Mouse (Mus musculus) G1E-ER4 (cell line): ENCODE data around the gene Anapc16. TPM values are rescaled to one million over a fixed set of nuclear protein-coding genes. Genes with fewer than 3 reads are reported as not detected.

Experiments used
- GATA1 ChIP-seq: IDR thresholded peaks from one replicate; pipeline ENCODE4 v1.8.0; 2012; ENCODE audit warnings: low read length, inconsistent platforms
- polyA plus RNA-seq: library from polyadenylated mRNA; stranded (reverse); fragments of >175 nt; gene quantifications from 2 replicates; pipeline ENCODE4 v1.2.3, GENCODE M21; 2012

The Anapc16 gene
- polyA plus RNA-seq, 1 experiment, result 26.0 TPM

DNA sequence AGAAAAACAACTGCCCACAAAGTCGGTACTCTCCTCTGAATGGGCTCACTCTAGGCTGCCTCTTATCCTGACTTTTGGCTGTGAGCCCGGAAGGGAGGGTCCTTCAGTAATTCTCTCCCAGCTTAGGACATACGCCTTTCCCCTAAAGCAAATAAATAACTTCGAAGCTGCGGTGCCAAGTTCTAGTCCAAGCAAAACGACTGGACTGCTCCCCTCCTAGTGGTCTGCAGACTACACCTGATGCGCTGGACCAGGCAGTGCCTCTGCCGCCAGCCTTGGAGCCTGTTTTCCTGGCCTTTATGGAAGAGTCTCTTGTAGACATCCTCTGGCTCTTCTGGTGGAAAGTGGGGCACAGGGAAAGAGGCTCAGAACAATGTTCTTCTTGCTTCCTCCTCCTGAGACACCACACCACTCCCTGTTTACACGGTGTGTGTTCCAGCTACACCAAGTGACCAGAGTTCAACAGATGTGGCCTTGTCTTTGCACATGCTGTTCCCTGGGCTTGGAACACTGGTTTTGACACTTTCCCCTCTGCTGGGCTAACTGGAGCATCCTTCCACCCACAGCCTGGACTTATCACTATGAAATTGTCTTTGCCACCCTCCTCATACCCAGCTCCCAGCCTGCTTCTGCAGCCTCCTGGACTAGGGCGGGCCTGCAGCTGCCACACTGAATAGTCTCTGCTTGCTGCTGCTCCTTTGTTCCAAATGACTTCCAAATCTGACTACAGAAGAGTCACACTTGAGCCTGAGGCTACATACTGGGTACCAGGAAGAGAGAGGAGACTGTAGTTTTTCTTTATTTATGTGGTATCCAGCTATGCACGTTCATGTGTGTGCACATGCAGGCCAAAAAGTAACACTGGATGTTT lies 23.8 kb downstream of the Anapc16 start:
- TF ChIP-seq GATA1, result no peak

GRCm38 (mm10) chr10:59978401-59978800 lies 24.5 kb downstream of the Anapc16 start:
- TF ChIP-seq GATA1, result no peak

GRCm38 (mm10) chr10:59977715-59978343 lies 25.1 kb downstream of the Anapc16 start:
- TF ChIP-seq GATA1, result no peak

DNA sequence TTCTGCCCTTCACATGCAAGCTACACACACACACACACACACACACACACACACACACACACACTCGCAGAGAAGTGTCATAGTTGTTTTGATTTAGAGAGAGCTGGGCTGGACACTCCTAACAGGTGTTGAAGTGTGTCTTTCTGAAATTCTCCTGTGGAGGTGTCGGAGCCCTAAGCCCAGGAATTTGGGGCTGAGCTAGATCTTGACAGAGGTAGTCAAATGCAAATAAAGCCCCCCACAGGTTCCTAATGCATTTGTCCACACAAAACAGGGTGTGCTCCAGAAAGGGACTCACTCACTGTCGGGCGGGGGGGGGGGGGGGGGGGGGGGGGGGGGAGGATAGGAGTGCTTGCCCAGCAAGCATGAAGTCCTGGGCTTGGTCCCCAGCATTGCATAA lies 25.8 kb downstream of the Anapc16 start:
- TF ChIP-seq GATA1, result no peak

- no peak for TF ChIP-seq GATA1
These were observed 28.1 kb downstream of the Anapc16 start for GRCm38 (mm10) chr10:59974786-59975185.

DNA sequence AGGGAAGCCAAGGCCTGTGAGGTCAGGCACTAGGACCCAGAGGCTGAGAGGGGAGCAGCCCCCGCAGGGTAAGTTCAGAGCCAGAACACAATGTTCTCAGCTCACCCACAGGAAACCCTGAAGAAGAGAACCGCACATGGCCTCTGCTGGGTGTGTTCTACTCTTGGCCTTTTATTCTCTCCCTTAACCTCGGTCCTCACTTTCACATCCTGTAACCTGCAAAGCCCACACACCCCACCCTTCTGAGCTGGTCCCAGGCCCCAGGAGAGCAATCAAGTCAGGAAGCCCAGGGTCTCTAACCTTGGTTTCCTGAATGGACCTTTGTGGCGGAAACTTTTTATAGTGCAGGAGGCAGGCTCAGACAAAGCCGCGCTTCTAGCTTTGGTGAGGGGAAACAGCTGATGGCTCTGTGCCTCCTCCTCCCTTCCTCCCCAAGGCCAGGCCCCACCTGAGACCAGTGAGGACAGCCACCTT lies 28.7 kb downstream of the Anapc16 start:
- TF ChIP-seq GATA1, result no peak

GRCm38 (mm10) chr10:59973400-59973799 lies 29.5 kb downstream of the Anapc16 start:
- no peak for TF ChIP-seq GATA1

DNA sequence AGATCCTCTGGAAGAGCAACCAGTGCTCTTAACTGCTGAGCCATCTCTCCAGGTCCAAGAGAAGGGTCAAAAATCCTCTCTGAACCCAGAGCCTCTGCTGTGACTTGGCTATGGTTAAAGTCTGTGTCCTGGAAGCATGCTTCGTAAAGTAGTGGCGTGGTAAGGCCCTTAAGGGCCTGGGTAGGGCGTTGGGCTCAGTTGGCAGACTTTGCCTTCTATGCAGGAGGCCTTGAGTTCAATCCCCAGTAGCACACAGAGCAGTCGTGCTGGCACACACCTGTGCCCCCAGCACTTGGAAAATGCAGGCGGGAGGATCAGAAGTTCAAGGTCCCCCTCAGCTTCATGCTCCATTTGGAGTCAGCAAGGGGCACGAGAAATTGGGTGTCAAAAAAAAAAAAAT lies 29.9 kb downstream of the Anapc16 start:
- no peak for TF ChIP-seq GATA1

DNA sequence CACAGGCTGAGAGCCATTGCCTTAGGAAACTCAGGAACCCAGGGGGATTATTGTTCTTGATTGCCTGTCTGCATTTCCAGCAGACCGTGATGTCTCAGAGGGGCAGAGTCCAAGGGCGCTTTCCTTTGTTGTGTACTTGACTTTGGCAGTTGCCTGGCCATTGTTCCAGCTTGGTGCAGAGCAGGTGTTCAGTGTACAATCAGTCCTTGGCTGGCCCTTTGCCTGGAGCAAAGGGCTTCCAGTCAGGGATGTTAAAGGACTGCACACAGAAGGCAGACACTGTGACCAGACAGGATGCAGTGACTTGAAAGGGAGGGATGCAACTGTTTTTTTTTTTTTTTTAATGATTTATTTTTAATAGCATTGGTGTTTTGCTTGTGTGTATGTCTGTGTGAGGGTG lies 30.4 kb downstream of the Anapc16 start:
- TF ChIP-seq GATA1, result no peak

DNA sequence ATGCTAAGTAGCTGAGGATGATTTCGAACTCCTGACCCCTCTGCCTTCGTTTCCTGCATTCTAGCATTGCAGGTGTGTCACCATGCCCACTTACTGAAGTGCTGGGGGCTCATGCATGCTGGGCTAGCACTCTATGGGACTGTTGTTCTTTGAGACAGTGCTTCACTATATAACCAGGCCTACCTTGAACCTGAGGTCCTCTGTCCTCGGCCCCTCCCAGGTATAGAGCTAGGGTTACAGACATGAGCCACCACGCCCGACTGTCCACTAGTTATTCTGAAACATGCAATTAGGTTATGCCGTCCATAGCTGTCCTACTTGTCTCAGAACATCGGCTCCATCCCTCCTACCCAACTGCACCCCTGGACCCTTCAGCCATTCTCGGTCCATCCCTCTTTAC lies 31.1 kb downstream of the Anapc16 start:
- no peak for TF ChIP-seq GATA1

DNA sequence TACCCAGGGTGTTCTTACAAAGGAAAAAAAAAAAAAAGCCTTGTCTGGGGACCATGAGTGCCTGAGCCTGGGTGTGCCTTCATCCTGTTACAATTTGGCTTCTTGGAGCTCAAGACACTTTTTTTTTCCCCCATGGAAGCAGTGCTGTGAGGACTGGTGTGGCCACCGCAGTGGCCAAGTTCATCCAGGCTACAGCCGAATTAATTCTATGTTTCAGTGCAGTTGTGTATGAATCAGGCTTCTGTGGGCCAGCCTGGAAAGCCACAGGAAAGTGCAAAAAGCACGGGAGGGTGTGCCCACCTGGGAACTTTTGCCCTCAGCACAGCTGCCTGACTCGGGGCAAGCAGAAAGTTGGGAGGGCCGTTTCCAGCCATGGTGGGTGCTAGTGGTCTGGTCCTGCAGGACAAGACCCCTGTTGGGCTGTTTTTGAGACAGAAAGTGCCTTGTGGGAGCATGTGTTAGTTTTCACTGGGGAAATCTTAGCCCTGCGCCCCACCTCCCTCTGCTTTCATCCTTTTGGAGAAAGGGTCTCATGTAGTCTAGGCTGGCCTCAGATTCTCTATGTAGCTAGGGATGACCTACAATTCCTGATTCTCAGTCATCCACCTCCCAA lies 32.4 kb downstream of the Anapc16 start:
- no peak for TF ChIP-seq GATA1

DNA sequence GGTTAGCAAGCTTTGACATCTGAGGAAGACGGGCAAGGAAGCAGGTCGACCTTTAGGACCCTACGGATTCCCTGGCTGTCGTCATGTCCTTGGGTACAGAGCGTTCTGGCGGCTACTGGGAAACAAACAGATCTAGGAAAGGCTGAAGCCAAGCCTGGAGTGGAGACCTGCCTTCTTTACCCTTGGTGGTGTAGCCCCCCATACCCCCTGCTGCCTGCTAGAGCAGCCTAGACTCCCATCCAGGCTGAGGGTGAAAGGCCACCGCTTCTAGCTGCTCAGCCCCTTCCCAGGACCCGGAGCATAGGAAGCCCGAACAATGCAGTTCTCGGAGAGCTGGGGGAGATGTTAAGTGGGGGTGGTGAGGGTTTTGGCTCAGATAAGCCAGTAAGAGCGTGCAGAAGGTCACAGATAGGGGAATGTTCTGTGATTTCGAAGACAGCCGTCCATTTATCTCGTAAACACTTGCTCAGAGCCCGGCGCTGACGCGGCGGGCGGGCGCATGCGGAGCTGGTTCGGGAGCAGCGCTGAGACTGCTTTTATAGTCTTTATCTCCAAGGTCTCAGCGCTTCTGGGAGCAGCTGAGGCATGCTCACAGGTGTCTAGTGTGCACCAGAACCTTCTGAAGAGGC lies 33.0 kb downstream of the Anapc16 start:
- peak; percentile 57 for TF ChIP-seq GATA1

DNA sequence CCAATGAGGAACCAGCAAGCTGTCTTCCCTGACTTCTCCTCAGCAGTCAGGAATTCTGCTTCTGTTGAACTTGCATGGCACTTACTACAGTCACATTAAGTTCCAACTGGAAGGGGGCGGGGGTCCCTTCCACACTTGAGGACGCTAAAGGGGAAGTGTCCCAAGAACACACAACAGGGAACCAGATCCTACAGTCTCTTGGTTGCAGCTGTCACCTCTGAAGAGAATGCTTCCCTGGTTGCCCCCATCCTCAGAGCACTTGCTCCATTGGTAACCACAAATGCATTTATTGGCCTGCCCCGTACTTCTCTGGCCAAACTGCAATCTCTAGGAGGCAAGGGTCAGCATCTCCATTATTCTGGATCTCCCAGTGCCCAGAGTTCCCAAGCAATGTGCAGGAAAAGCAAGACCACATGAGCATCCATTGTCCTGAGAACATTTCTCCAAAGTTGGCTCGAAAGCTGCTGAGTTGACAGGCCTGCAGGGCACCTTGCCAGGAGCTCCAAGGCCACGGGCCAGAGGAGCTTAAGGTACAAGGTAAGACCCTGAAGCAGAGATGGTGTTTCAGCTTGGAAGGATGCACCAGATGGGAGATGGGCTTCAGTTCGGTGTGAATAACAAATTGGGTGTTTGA lies 35.5 kb downstream of the Anapc16 start:
- TF ChIP-seq GATA1, result no peak

DNA sequence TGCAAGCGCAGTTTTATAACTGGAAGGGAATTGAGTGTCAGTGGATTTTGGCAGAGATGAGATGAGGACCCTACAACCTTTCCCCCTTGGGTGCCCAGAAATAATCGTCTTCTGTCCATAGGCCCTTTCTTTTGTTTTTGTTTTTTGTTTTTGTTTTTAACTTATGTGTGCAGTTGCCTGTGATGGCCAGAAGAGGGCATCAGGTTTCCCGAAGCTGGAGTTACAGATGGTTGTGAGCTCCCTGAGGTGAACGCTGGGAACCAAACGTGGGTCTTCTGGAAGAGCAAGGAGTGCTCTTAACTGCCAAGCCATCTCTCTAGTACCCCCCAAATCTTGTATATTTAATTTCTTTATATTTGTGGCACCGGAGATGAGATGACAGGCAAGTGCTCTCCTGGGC lies 36.2 kb downstream of the Anapc16 start:
- no peak for TF ChIP-seq GATA1

DNA sequence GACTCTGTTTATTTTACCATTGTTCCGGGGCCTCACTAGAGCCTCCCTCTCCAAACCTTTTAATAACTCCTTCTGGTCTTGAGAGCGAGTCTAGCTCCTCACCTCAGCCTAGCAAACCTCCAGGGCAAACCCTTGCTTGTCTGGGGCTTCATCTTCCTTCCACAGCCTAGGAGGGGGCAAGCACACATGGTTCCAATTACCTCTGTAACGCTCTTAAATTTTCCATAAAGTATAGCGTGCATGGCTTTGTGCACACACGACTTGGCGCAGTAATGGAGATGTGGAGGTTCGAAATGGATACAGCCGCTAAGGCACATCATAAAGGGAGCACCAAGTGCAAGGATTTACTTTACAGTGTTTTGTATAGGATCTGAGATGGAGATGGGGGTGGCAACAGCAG lies 37.1 kb downstream of the Anapc16 start:
- TF ChIP-seq GATA1, result no peak

DNA sequence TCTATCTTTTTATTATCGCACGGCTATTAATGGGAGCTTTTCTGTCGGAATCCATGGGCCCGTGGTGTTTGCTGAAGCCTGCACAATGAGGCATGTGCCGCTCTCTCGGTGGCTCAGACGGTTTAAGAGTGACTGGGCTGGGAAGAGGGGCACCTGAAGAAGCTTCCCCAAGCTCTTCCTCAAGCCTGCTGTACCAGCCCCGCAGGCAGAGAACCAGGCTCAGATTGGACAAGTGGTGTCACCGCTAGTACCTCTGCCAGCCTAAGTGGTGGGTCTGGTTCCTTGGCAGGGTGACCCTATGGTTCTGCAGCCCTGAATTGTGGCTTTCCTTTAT lies 37.6 kb downstream of the Anapc16 start:
- TF ChIP-seq GATA1, result no peak
